Mouse (Mus musculus): ENCODE results near the gene Rad23a. TPM values are rescaled to one million over a fixed set of nuclear protein-coding genes. Genes with fewer than 3 reads are reported as not detected.
"Not testable (repeated sequence)": the region's sequence is repeated elsewhere in the genome, so short reads cannot be mapped to it uniquely, and the experiment has no call there.

The Rad23a gene
- polyA plus RNA-seq, 1 experiment from 2014 or later: 89.7 TPM

DNA sequence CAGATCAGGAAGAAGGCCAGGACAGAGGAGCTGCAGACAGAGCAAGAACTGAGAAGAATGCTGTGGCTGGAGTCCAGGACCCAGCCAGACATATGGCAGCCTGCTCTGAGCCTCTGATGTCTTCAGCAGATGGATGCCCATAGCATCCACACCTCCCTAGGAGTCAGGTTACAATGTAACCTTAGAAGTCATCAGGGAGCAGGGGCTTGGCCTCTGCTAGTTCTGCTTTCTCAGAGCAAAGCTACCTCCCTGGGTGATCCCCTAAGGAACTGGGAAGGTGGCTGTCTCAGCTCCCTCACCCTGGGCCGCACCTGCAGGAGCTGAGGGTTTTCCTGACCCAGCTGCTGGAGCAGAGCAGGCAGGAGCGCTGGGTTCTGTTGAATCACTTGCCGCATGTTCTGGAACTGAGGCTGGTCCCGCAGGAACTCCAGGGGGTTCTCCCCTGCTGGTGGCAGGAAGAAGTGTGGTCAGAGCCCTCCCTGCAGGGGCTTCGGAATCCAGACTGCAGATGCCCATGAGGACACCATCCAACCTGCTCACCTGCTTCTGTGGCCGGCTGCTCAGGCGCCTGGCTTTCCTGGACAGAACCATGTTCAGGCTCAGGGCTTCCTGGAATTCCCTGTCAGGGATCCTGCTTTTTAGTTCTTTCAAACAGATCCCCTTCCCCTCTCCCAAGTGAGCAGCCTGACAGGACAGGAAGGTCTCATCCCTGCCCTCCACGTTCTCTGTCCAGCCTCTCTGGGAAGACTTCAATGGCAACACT is 3.1 kb downstream of the Rad23a start:
- no peak overlapping the region for H3K27ac ChIP-seq
- 0 out of 2 replicates have a peak overlapping the region, but pooled peaks have one; percentile 1 for H3K4me3 ChIP-seq
- peaks cover 38% of the 10 kb centered on the region for H3K4me1 ChIP-seq
- WGBS: 58% methylated on average over 8 of the region's 8 CpGs
- H3K27me3 ChIP-seq (replicated peaks): no peaks in the 10 kb centered on the region
- ATAC-seq (ENCODE audit: low FRiP score, low read depth): no peak
- 0 out of 2 replicates have a peak overlapping the region, but pooled peaks have one; percentile 16 for H3K4me2 ChIP-seq (replicated peaks)
- peaks cover 63% of the 10 kb centered on the region for H3K36me3 ChIP-seq
- no peaks in the 10 kb centered on the region for H3K9me3 ChIP-seq
- H3K9ac ChIP-seq: no peak overlapping the region

DNA sequence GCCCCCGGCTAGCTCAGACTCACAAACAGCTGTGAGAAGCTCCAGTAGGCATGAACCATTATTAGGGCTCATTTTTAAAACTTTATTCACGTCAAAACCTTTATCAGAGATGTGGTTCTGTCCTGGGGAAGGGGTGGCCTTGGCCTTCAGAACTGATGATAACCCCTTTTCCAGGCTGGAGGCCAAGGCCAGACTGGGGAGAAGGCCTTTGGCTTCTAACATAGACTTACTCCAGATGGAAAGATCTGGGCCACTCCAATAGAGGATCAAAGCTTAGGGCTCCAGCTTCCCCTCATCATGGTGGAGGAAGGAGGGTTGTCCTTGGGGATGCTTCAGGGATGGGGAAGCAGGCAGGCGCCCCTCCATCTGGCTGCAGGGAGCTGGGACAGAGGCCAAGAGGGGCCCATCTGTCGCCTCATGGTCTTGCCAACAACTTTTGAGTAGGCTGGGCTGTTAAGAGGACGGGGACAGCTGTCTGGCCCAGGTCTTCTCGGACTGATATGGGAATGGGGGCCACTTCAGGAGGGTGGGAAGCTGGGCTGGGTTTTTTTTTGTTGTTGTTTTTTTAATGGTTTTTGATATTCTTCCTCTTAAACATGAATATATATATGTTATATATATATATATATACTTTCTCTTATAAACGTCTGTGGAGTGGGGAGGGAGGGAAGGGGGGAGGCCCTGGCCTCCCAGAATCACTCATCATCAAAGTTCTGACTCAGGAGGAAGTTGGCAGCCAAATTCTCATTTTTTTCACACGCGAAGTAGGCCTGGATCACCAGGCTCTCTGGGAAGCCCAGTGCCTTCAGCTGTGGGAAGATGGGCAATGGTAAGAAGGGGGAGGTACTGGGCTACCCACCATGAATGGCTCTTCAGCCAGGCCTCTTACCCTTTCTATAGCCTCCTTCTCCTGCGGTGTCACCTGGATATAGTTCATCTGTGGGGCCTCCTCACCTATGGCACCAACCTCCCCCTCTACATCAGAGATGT is 5.3 kb downstream of the Rad23a start:
- Histone ChIP-seq H3K4me1 (peaks cover 38% of the 10 kb centered on the region), H3K27me3 (replicated peaks) (no peaks in the 10 kb centered on the region), H3K4me2 (replicated peaks) (no peak overlapping the region), H3K4me3 (no peak overlapping the region), H3K9ac (no peak overlapping the region), H3K27ac (no peak overlapping the region), H3K36me3 (peaks cover 50% of the 10 kb centered on the region), H3K9me3 (no peaks in the 10 kb centered on the region)
- WGBS: 79% methylated on average over 10 of the region's 10 CpGs
- ATAC-seq (ENCODE audit: low FRiP score, low read depth): no peak

GRCm38 (mm10) chr8:84834002-84834865 is 6.2 kb downstream of the Rad23a start:
- Histone ChIP-seq H3K9ac (no peak overlapping the region), H3K9me3 (no peaks in the 10 kb centered on the region), H3K36me3 (peaks cover 50% of the 10 kb centered on the region), H3K4me1 (peaks cover 32% of the 10 kb centered on the region), H3K27me3 (replicated peaks) (no peaks in the 10 kb centered on the region), H3K27ac (no peak overlapping the region; the same call in 1 of the 2 replicates), H3K4me2 (replicated peaks) (no peak overlapping the region), H3K4me3 (no peak overlapping the region)
- no peak for ATAC-seq (ENCODE audit: low FRiP score, low read depth)
- WGBS: 89% methylated on average over 19 of the region's 19 CpGs

- Histone ChIP-seq H3K4me1 (peaks cover 24% of the 10 kb centered on the region), H3K27me3 (replicated peaks) (no peaks in the 10 kb centered on the region), H3K27ac (no peak overlapping the region), H3K4me3 (peak overlapping the region; percentile 81), H3K36me3 (peaks cover 41% of the 10 kb centered on the region), H3K4me2 (replicated peaks) (peak overlapping the region; percentile 62), H3K9me3 (no peaks in the 10 kb centered on the region), H3K9ac (peak overlapping the region; percentile 93)
- WGBS: 60% methylated on average over 10 of the region's 10 CpGs
- ATAC-seq (ENCODE audit: low FRiP score, low read depth): no peak
Measured at GRCm38 (mm10) chr8:84832759-84833742, 7.4 kb downstream of the Rad23a start.

- Histone ChIP-seq H3K36me3 (peaks cover 32% of the 10 kb centered on the region), H3K4me1 (peaks cover 15% of the 10 kb centered on the region), H3K27me3 (replicated peaks) (no peaks in the 10 kb centered on the region), H3K4me2 (replicated peaks) (peak overlapping the region; percentile 62), H3K4me3 (peak overlapping the region; percentile 81), H3K9me3 (no peaks in the 10 kb centered on the region), H3K27ac (peak overlapping the region; percentile 86), H3K9ac (peak overlapping the region; percentile 93)
- 1% methylated on average over 59 of the region's 59 CpGs for WGBS
- peak; percentile 68 for ATAC-seq (ENCODE audit: low FRiP score, low read depth)
Measured at GRCm38 (mm10) chr8:84832034-84832717, 8.3 kb downstream of the Rad23a start.

- 84% methylated on average over 11 of the region's 11 CpGs for WGBS
- Histone ChIP-seq H3K9me3 (no peaks in the 10 kb centered on the region), H3K4me3 (peak within 1 kb of the TSS; percentile 81), H3K4me1 (peaks cover 10% of the 10 kb centered on the region; the same call in 1 of the 2 replicates), H3K4me2 (replicated peaks) (peak within 1 kb of the TSS; percentile 62), H3K27ac (peak within 1 kb of the TSS; percentile 86), H3K36me3 (peaks cover 25% of the 10 kb centered on the region), H3K9ac (peak within 1 kb of the TSS; percentile 93), H3K27me3 (replicated peaks) (no peaks in the 10 kb centered on the region)
- no peak for ATAC-seq (ENCODE audit: low FRiP score, low read depth)
Measured at GRCm38 (mm10) chr8:84831490-84831889, 9.0 kb downstream of the Rad23a start, which contains the start of gene Gadd45gip1. TSS of gene Gadd45gip1 (plus strand) at chr8:84831522.

DNA sequence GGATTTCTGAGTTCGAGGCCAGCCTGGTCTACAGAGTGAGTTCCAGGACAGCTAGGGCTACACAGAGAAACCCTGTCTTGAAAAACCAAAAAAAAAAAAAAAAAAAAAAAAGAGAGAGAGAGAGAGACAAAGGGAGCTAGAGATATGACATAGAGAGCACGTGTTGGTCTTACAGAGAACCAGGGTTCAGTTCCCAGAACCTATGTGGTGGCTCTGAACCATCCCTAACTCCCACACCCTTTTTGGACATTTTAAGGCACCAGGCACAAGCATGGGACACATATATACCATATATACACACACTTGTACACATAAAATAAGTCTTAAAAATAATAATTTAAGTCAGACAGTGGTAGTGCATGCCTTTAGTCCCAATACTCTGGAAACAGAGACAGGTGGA is 13.9 kb downstream of the Rad23a start:
- not testable (repeated sequence) for H3K4me3 ChIP-seq; H3K9me3 ChIP-seq; H3K4me2 ChIP-seq (replicated peaks); H3K9ac ChIP-seq; H3K4me1 ChIP-seq; H3K36me3 ChIP-seq; H3K27ac ChIP-seq; ATAC-seq (ENCODE audit: low FRiP score, low read depth)
- H3K27me3 ChIP-seq (replicated peaks): 0 out of 2 replicates have a peak, but pooled peaks cover 12% of the 10 kb centered on the region
- WGBS: 90% methylated on average over 2 of the region's 2 CpGs

DNA sequence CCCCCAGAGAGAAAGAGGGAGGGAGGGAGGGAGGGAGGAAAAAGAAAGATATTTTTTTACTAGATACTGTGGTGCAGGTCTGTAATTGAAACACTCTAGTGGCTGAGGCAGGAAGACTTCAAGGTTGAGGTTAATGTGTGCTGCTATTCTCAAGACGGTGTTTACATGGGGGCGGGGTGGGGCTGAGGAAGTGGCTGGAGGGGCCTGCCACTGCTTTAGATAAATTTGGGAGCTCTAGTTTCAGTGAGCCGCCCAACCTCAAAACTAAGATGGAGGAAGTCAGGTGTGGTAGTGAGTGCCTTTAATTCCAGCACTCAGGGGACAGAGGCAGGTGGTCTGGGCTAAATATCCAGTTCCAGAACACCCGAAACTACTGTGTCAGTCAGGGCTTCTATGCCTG is 14.8 kb downstream of the Rad23a start:
- no peak overlapping the region for H3K27ac ChIP-seq
- no peak overlapping the region for H3K9ac ChIP-seq
- 0 out of 2 replicates have a peak, but pooled peaks cover 12% of the 10 kb centered on the region for H3K27me3 ChIP-seq (replicated peaks)
- no peak overlapping the region for H3K4me3 ChIP-seq
- peaks cover 7% of the 10 kb centered on the region for H3K4me1 ChIP-seq
- no peak for ATAC-seq (ENCODE audit: low FRiP score, low read depth)
- 73% methylated on average over 4 of the region's 4 CpGs for WGBS
- no peaks in the 10 kb centered on the region for H3K9me3 ChIP-seq
- no peak overlapping the region for H3K4me2 ChIP-seq (replicated peaks)
- no peaks in the 10 kb centered on the region for H3K36me3 ChIP-seq

DNA sequence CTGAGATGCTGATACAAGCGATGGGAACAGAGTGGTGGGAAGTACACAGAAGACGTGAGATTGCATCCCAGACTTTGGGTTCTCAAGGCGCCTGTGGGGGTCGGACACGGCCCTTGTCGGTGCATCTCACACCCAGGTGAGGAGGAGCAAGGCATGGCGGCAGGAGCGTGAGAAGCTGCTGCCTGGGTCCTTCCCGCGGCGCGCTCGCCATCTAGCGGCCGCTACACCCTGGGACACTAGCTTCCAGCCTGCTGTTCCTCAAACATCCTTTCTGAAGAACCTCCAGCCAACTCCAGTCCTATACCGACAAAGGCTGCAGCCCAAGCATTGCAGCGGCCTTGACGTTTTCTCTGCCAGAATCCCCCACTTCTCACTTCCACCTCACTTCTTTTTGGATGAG is 16.8 kb downstream of the Rad23a start:
- ATAC-seq (ENCODE audit: low FRiP score, low read depth): peak; percentile 76
- Histone ChIP-seq H3K36me3 (no peaks in the 10 kb centered on the region), H3K4me3 (peak overlapping the region; percentile 11; the same call in 1 of the 2 replicates), H3K9me3 (no peaks in the 10 kb centered on the region), H3K4me2 (replicated peaks) (peak overlapping the region; percentile 54), H3K9ac (0 out of 2 replicates have a peak overlapping the region, but pooled peaks have one; percentile 21), H3K27me3 (replicated peaks) (0 out of 2 replicates have a peak, but pooled peaks cover 12% of the 10 kb centered on the region), H3K27ac (no peak overlapping the region), H3K4me1 (peaks cover 7% of the 10 kb centered on the region)
- under 1% methylated on average over 18 of the region's 18 CpGs for WGBS

DNA sequence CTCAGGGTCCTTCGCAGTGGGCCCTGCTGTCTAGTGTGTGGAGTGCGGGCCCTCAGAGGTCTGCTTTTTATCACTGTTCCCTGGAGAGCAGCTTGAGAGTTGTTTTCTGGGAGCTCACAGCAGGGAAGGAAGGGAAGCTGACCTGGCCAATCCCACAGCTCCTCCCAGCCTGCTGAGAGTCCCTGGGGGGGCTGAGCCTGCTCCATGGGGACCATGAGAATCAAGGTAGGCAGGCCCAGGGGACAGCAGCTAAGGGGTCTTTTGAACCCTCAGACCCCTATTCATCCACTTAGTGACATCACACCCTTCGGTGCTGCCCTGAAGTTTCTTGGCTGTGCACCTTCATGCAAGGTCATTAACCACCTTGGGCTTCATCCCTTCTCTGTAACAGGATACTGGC is 17.7 kb downstream of the Rad23a start, which contains the start of gene Dand5:
Dand5 (minus strand) TSS at position 101 of the 400 bp plus-strand sequence.
- Histone ChIP-seq H3K9ac (0 out of 2 replicates have a peak within 1 kb of the TSS, but pooled peaks have one; percentile 21), H3K27ac (no peak within 1 kb of the TSS), H3K4me2 (replicated peaks) (peak within 1 kb of the TSS; percentile 54), H3K27me3 (replicated peaks) (peaks cover 12% of the 10 kb centered on the region; the same call in 1 of the 2 replicates), H3K4me3 (peak within 1 kb of the TSS; percentile 11; the same call in 1 of the 2 replicates), H3K4me1 (peaks cover 7% of the 10 kb centered on the region), H3K36me3 (no peaks in the 10 kb centered on the region), H3K9me3 (no peaks in the 10 kb centered on the region)
- WGBS: 27% methylated on average over 3 of the region's 3 CpGs
- no peak for ATAC-seq (ENCODE audit: low FRiP score, low read depth)

All from neural tube, embryonic 12.5 days (tissue).